Mouse (Mus musculus) limb, embryonic 15.5 days (tissue): Measurements from ENCODE around the gene Tpbgl. TPM values are rescaled to one million over a fixed set of nuclear protein-coding genes. Genes with fewer than 3 reads are reported as not detected.
A peak's percentile ranks its signal among the peaks of the same experiment; 100 is the strongest.

Experiments used
- ATAC-seq: fragments of 200-750 bp; cut with Nextera tagmentation; 2 replicates; pipeline ENCODE4 v1.8.0; 2017; ENCODE audit warnings: low read depth, moderate TSS enrichment; ENCODE audit not compliant: insufficient number of reproducible peaks, low FRiP score, low TSS enrichment
- H3K27ac ChIP-seq: fragments of 300-500 bp; sonication (generic); 2 replicates; pipeline ENCODE4 v1.5.1; 2015; ENCODE audit warnings: moderate library complexity, mild to moderate bottlenecking, inconsistent platforms
- H3K27me3 ChIP-seq: fragments of 300-500 bp; sonication (generic); 2 replicates; pipeline ENCODE4 v1.6.1; 2015; ENCODE audit warnings: inconsistent platforms
- H3K36me3 ChIP-seq: fragments of 300-500 bp; sonication (generic); 2 replicates; pipeline ENCODE4 v1.6.1; 2015; ENCODE audit warnings: inconsistent platforms
- H3K4me1 ChIP-seq: fragments of 300-500 bp; sonication (generic); 2 replicates; pipeline ENCODE4 v1.6.1; 2015; ENCODE audit warnings: inconsistent platforms
- H3K4me2 ChIP-seq: fragments of 300-500 bp; sonication (generic); 2 replicates; pipeline ENCODE4 v1.6.1; 2015; ENCODE audit warnings: mild to moderate bottlenecking, inconsistent platforms
- H3K4me3 ChIP-seq: fragments of 300-500 bp; sonication (generic); 2 replicates; pipeline ENCODE4 v1.5.1; 2015; ENCODE audit warnings: mild to moderate bottlenecking, inconsistent platforms
- H3K9ac ChIP-seq: fragments of 300-500 bp; sonication (generic); 2 replicates; pipeline ENCODE4 v1.6.1; 2015; ENCODE audit warnings: inconsistent platforms
- H3K9me3 ChIP-seq: fragments of 300-500 bp; sonication (generic); 2 replicates; pipeline ENCODE4 v1.6.1; 2016; ENCODE audit warnings: inconsistent platforms
- WGBS: fragments of 180-500 bp; shearing (Covaris S2); methylation state at CpG from one replicate; pipeline ENCODE4 v1.1.7; 2015; 5-methylcytosine and 5-hydroxymethylcytosine counted together
- polyA plus RNA-seq: library from polyadenylated mRNA; unstranded; fragments of >200 nt; fragmentation: Nextera tagmentation; extraction: Ambion mirVana; gene quantifications from 2 replicates; pipeline ENCODE4 v1.2.1, GENCODE M21; 2015

The Tpbgl gene
- 1.0 and 1.1 TPM in 2 replicates for polyA plus RNA-seq

GRCm38 (mm10) chr7:99626376-99627270 lies at the start of gene Tpbgl:
Gene Tpbgl (minus strand): TSS chr7:99627103.
- Histone ChIP-seq H3K4me3 (peak within 1 kb of the TSS; percentile 49), H3K9me3 (no peaks in the 10 kb centered on the region), H3K4me1 (peaks cover 25% of the 10 kb centered on the region), H3K27ac (no peak within 1 kb of the TSS), H3K9ac (0 out of 2 replicates have a peak within 1 kb of the TSS, but pooled peaks have one; percentile 17), H3K4me2 (peak within 1 kb of the TSS; percentile 98), H3K36me3 (no peaks in the 10 kb centered on the region), H3K27me3 (peaks cover 93% of the 10 kb centered on the region)
- under 1% methylated on average over 78 of the region's 83 CpGs for WGBS
- no peak; the same call in 1 of the 2 replicates for ATAC-seq

- Histone ChIP-seq H3K4me3 (no peak overlapping the region), H3K4me1 (no peaks in the 10 kb centered on the region), H3K9me3 (no peaks in the 10 kb centered on the region), H3K36me3 (no peaks in the 10 kb centered on the region), H3K27ac (no peak overlapping the region), H3K4me2 (no peak overlapping the region), H3K9ac (no peak overlapping the region), H3K27me3 (no peaks in the 10 kb centered on the region)
- WGBS: 75% methylated on average over 3 of the region's 3 CpGs
- ATAC-seq: no peak
Observed at GRCm38 (mm10) chr7:99674890-99675289, 48.0 kb upstream of the Tpbgl start.

GRCm38 (mm10) chr7:99674209-99674608 lies 47.3 kb upstream of the Tpbgl start:
- no peak for ATAC-seq
- Histone ChIP-seq H3K9me3 (no peaks in the 10 kb centered on the region), H3K9ac (no peak overlapping the region), H3K4me3 (no peak overlapping the region), H3K4me2 (no peak overlapping the region), H3K4me1 (no peaks in the 10 kb centered on the region), H3K27ac (no peak overlapping the region), H3K36me3 (no peaks in the 10 kb centered on the region), H3K27me3 (no peaks in the 10 kb centered on the region)
- 71% methylated on average over 5 of the region's 5 CpGs for WGBS

- Histone ChIP-seq H3K4me1 (no peaks in the 10 kb centered on the region), H3K36me3 (no peaks in the 10 kb centered on the region), H3K4me3 (no peak overlapping the region), H3K27me3 (no peaks in the 10 kb centered on the region), H3K9ac (no peak overlapping the region), H3K4me2 (no peak overlapping the region), H3K9me3 (no peaks in the 10 kb centered on the region), H3K27ac (no peak overlapping the region)
- 74% methylated on average over 8 of the region's 8 CpGs for WGBS
- no peak for ATAC-seq
Observed at GRCm38 (mm10) chr7:99673188-99673587, 46.3 kb upstream of the Tpbgl start.

GRCm38 (mm10) chr7:99671544-99672435 lies 44.9 kb upstream of the Tpbgl start:
- WGBS: 73% methylated on average over 9 of the region's 9 CpGs
- H3K36me3 ChIP-seq: no peaks in the 10 kb centered on the region
- H3K4me2 ChIP-seq: no peak overlapping the region
- H3K9me3 ChIP-seq: no peaks in the 10 kb centered on the region
- no peaks in the 10 kb centered on the region for H3K27me3 ChIP-seq
- H3K4me1 ChIP-seq: no peaks in the 10 kb centered on the region
- no peak overlapping the region for H3K4me3 ChIP-seq
- no peak overlapping the region for H3K27ac ChIP-seq
- ATAC-seq: no peak
- H3K9ac ChIP-seq: no peak overlapping the region

- Histone ChIP-seq H3K27ac (no peak overlapping the region), H3K36me3 (no peaks in the 10 kb centered on the region), H3K4me2 (no peak overlapping the region), H3K9me3 (no peaks in the 10 kb centered on the region), H3K4me1 (no peaks in the 10 kb centered on the region), H3K4me3 (no peak overlapping the region), H3K9ac (no peak overlapping the region), H3K27me3 (no peaks in the 10 kb centered on the region)
- ATAC-seq: no peak
- 62% methylated on average over 4 of the region's 4 CpGs for WGBS
Observed at GRCm38 (mm10) chr7:99670915-99671314, 44.0 kb upstream of the Tpbgl start.

GRCm38 (mm10) chr7:99668802-99669201 lies 41.9 kb upstream of the Tpbgl start:
- H3K4me2 ChIP-seq: no peak overlapping the region
- no peaks in the 10 kb centered on the region for H3K9me3 ChIP-seq
- no peaks in the 10 kb centered on the region; the same call in 1 of the 2 replicates for H3K27me3 ChIP-seq
- no peak for ATAC-seq
- H3K4me3 ChIP-seq: no peak overlapping the region
- 30% methylated on average over 4 of the region's 4 CpGs for WGBS
- H3K36me3 ChIP-seq: no peaks in the 10 kb centered on the region
- no peak overlapping the region for H3K27ac ChIP-seq
- H3K4me1 ChIP-seq: peaks cover 12% of the 10 kb centered on the region; the same call in 1 of the 2 replicates
- no peak overlapping the region for H3K9ac ChIP-seq

- Histone ChIP-seq H3K4me2 (no peak overlapping the region), H3K36me3 (no peaks in the 10 kb centered on the region), H3K27ac (no peak overlapping the region), H3K9ac (no peak overlapping the region), H3K9me3 (no peaks in the 10 kb centered on the region), H3K4me3 (no peak overlapping the region), H3K4me1 (peaks cover 12% of the 10 kb centered on the region; the same call in 1 of the 2 replicates), H3K27me3 (no peaks in the 10 kb centered on the region; the same call in 1 of the 2 replicates)
- ATAC-seq: no peak
- WGBS: 79% methylated on average over 16 of the region's 16 CpGs
Observed at GRCm38 (mm10) chr7:99667096-99667495, 40.2 kb upstream of the Tpbgl start.

- Histone ChIP-seq H3K9me3 (no peaks in the 10 kb centered on the region), H3K27me3 (no peaks in the 10 kb centered on the region; the same call in 1 of the 2 replicates), H3K36me3 (no peaks in the 10 kb centered on the region), H3K27ac (no peak overlapping the region), H3K4me1 (peaks cover 12% of the 10 kb centered on the region; the same call in 1 of the 2 replicates), H3K4me3 (no peak overlapping the region), H3K4me2 (no peak overlapping the region), H3K9ac (no peak overlapping the region)
- ATAC-seq: no peak
- 83% methylated on average over 10 of the region's 10 CpGs for WGBS
Observed at GRCm38 (mm10) chr7:99665731-99666452, 39.0 kb upstream of the Tpbgl start.

- H3K36me3 ChIP-seq: no peaks in the 10 kb centered on the region
- no peak overlapping the region for H3K4me2 ChIP-seq
- no peak overlapping the region for H3K9ac ChIP-seq
- H3K4me3 ChIP-seq: no peak overlapping the region
- peaks cover 12% of the 10 kb centered on the region; the same call in 1 of the 2 replicates for H3K4me1 ChIP-seq
- peak overlapping the region; percentile 54 for H3K27ac ChIP-seq
- H3K27me3 ChIP-seq: no peaks in the 10 kb centered on the region; the same call in 1 of the 2 replicates
- H3K9me3 ChIP-seq: no peaks in the 10 kb centered on the region
- 0 out of 2 replicates have a peak, but pooled peaks have one; percentile 40 for ATAC-seq
- WGBS: 48% methylated on average over 11 of the region's 11 CpGs
Observed at GRCm38 (mm10) chr7:99664571-99665485, 37.9 kb upstream of the Tpbgl start.
